Mouse (Mus musculus) embryonic facial prominence, embryonic 12.5 days (tissue): Measurements from ENCODE around the gene Lama5. TPM values are rescaled to one million over a fixed set of nuclear protein-coding genes. Genes with fewer than 3 reads are reported as not detected.

Source experiments
- ATAC-seq: fragments of 200-750 bp; cut with Nextera tagmentation; 2 replicates; pipeline ENCODE4 v1.8.0; 2017; ENCODE audit not compliant: insufficient number of reproducible peaks, insufficient read depth, low FRiP score, low TSS enrichment
- H3K27ac ChIP-seq: fragments of 300-500 bp; sonication (generic); 2 replicates; pipeline ENCODE4 v1.5.1; 2016; ENCODE audit warnings: mild to moderate bottlenecking
- H3K27me3 ChIP-seq: fragments of 300-500 bp; sonication (generic); 2 replicates; pipeline ENCODE4 v1.6.1; 2016; ENCODE audit warnings: mild to moderate bottlenecking, moderate library complexity
- H3K36me3 ChIP-seq: fragments of 300-500 bp; sonication (generic); 2 replicates; pipeline ENCODE4 v1.6.1; 2016; ENCODE audit warnings: mild to moderate bottlenecking
- H3K4me1 ChIP-seq: fragments of 300-500 bp; sonication (generic); 2 replicates; pipeline ENCODE4 v1.6.1; 2016
- H3K4me2 ChIP-seq: fragments of 300-500 bp; sonication (generic); replicated peaks from 2 replicates; pipeline ENCODE4 v1.6.1; 2016; ENCODE audit warnings: mild to moderate bottlenecking, moderate library complexity
- H3K4me3 ChIP-seq: fragments of 300-500 bp; sonication (generic); 2 replicates; pipeline ENCODE4 v1.5.1; 2016; ENCODE audit warnings: mild to moderate bottlenecking
- H3K9ac ChIP-seq: fragments of 300-500 bp; sonication (generic); 2 replicates; pipeline ENCODE4 v1.6.1; 2016; ENCODE audit warnings: mild to moderate bottlenecking, moderate library complexity
- H3K9me3 ChIP-seq: fragments of 300-500 bp; sonication (generic); 2 replicates; pipeline ENCODE4 v1.6.1; 2016; ENCODE audit warnings: mild to moderate bottlenecking, moderate library complexity
- WGBS: fragments of 180-500 bp; shearing (Covaris S2); methylation state at CpG from one replicate; pipeline ENCODE4 v1.1.7; 2016; 5-methylcytosine and 5-hydroxymethylcytosine counted together
- polyA plus RNA-seq: library from polyadenylated mRNA; unstranded; fragments of >200 nt; fragmentation: Nextera tagmentation; extraction: Ambion mirVana; gene quantifications from 2 replicates; pipeline ENCODE4 v1.2.1, GENCODE M21; 2016

Lama5 gene
- polyA plus RNA-seq, 1 experiment from 2014 or later = 14.2 TPM

- H3K27ac ChIP-seq = no peak overlapping the region
- H3K9ac ChIP-seq = no peak overlapping the region
- H3K4me1 ChIP-seq = no peaks in the 10 kb centered on the region
- no peak overlapping the region for H3K4me2 ChIP-seq
- no peaks in the 10 kb centered on the region for H3K9me3 ChIP-seq
- WGBS = 76% methylated on average over 2 of the region's 2 CpGs
- no peak overlapping the region for H3K4me3 ChIP-seq
- H3K36me3 ChIP-seq = peaks cover 19% of the 10 kb centered on the region
- no peaks in the 10 kb centered on the region for H3K27me3 ChIP-seq
- ATAC-seq = no peak
Measured at GRCm38 (mm10) chr2:180166869-180167268, 58.8 kb downstream of the Lama5 start.

- Histone ChIP-seq H3K4me1 (no peaks in the 10 kb centered on the region), H3K9me3 (no peaks in the 10 kb centered on the region), H3K36me3 (peaks cover 24% of the 10 kb centered on the region), H3K4me2 (no peak overlapping the region), H3K27me3 (no peaks in the 10 kb centered on the region), H3K27ac (no peak overlapping the region), H3K9ac (no peak overlapping the region), H3K4me3 (no peak overlapping the region)
- WGBS = 91% methylated on average over 2 of the region's 2 CpGs
- ATAC-seq = no peak
Measured at GRCm38 (mm10) chr2:180165855-180166254, 59.8 kb downstream of the Lama5 start.

GRCm38 (mm10) chr2:180158627-180159026 is 67.0 kb downstream of the Lama5 start:
- H3K4me1 ChIP-seq = no peaks in the 10 kb centered on the region
- H3K4me2 ChIP-seq = no peak overlapping the region
- H3K9me3 ChIP-seq = no peaks in the 10 kb centered on the region
- no peak overlapping the region for H3K9ac ChIP-seq
- WGBS = 92% methylated on average over 3 of the region's 3 CpGs
- no peak overlapping the region for H3K27ac ChIP-seq
- H3K27me3 ChIP-seq = no peaks in the 10 kb centered on the region
- peaks cover 74% of the 10 kb centered on the region for H3K36me3 ChIP-seq
- H3K4me3 ChIP-seq = no peak overlapping the region
- no peak for ATAC-seq

- peaks cover 81% of the 10 kb centered on the region for H3K36me3 ChIP-seq
- H3K4me3 ChIP-seq = no peak overlapping the region
- H3K9ac ChIP-seq = no peak overlapping the region
- no peaks in the 10 kb centered on the region for H3K9me3 ChIP-seq
- no peak for ATAC-seq
- 69% methylated on average over 3 of the region's 3 CpGs for WGBS
- H3K4me2 ChIP-seq = no peak overlapping the region
- no peaks in the 10 kb centered on the region for H3K4me1 ChIP-seq
- H3K27ac ChIP-seq = no peak overlapping the region
- no peaks in the 10 kb centered on the region for H3K27me3 ChIP-seq
Measured at GRCm38 (mm10) chr2:180154796-180155195, 70.9 kb downstream of the Lama5 start.

- Histone ChIP-seq H3K9ac (no peak overlapping the region), H3K27ac (no peak overlapping the region), H3K4me3 (no peak overlapping the region), H3K4me2 (no peak overlapping the region), H3K4me1 (no peaks in the 10 kb centered on the region), H3K36me3 (peaks cover 79% of the 10 kb centered on the region), H3K27me3 (no peaks in the 10 kb centered on the region), H3K9me3 (no peaks in the 10 kb centered on the region)
- ATAC-seq = no peak
- WGBS = 85% methylated on average over 9 of the region's 9 CpGs
Measured at GRCm38 (mm10) chr2:180148551-180148950, 77.1 kb downstream of the Lama5 start.

GRCm38 (mm10) chr2:180147379-180147778 is 78.3 kb downstream of the Lama5 start:
- Histone ChIP-seq H3K27me3 (no peaks in the 10 kb centered on the region), H3K36me3 (peaks cover 69% of the 10 kb centered on the region), H3K4me3 (no peak overlapping the region), H3K4me1 (no peaks in the 10 kb centered on the region), H3K9ac (no peak overlapping the region), H3K27ac (no peak overlapping the region), H3K4me2 (no peak overlapping the region), H3K9me3 (no peaks in the 10 kb centered on the region)
- no peak for ATAC-seq
- 80% methylated on average over 6 of the region's 6 CpGs for WGBS

- 88% methylated on average over 2 of the region's 2 CpGs for WGBS
- no peak overlapping the region for H3K27ac ChIP-seq
- no peaks in the 10 kb centered on the region for H3K9me3 ChIP-seq
- H3K36me3 ChIP-seq = peaks cover 62% of the 10 kb centered on the region
- no peak overlapping the region for H3K4me3 ChIP-seq
- no peaks in the 10 kb centered on the region for H3K27me3 ChIP-seq
- H3K4me2 ChIP-seq = no peak overlapping the region
- no peak overlapping the region for H3K9ac ChIP-seq
- ATAC-seq = no peak
- H3K4me1 ChIP-seq = no peaks in the 10 kb centered on the region
Measured at GRCm38 (mm10) chr2:180146091-180146490, 79.6 kb downstream of the Lama5 start.

GRCm38 (mm10) chr2:180135414-180135813 is 90.2 kb downstream of the Lama5 start:
- no peaks in the 10 kb centered on the region for H3K4me1 ChIP-seq
- no peaks in the 10 kb centered on the region for H3K9me3 ChIP-seq
- H3K9ac ChIP-seq = no peak overlapping the region
- H3K4me2 ChIP-seq = no peak overlapping the region
- no peak for ATAC-seq
- H3K27me3 ChIP-seq = no peaks in the 10 kb centered on the region
- WGBS = 82% methylated on average over 5 of the region's 5 CpGs
- peaks cover 16% of the 10 kb centered on the region for H3K36me3 ChIP-seq
- H3K4me3 ChIP-seq = no peak overlapping the region
- no peak overlapping the region for H3K27ac ChIP-seq

- Histone ChIP-seq H3K4me3 (no peak overlapping the region), H3K27ac (no peak overlapping the region), H3K9ac (no peak overlapping the region), H3K27me3 (no peaks in the 10 kb centered on the region), H3K4me1 (no peaks in the 10 kb centered on the region), H3K4me2 (no peak overlapping the region), H3K9me3 (no peaks in the 10 kb centered on the region), H3K36me3 (peaks cover 8% of the 10 kb centered on the region)
- 92% methylated on average over 3 of the region's 3 CpGs for WGBS
- ATAC-seq = no peak
Measured at GRCm38 (mm10) chr2:180133911-180134310, 91.7 kb downstream of the Lama5 start.

- no peaks in the 10 kb centered on the region for H3K9me3 ChIP-seq
- no peak overlapping the region for H3K4me3 ChIP-seq
- H3K4me2 ChIP-seq = no peak overlapping the region
- no peak overlapping the region for H3K9ac ChIP-seq
- no peaks in the 10 kb centered on the region for H3K4me1 ChIP-seq
- no peak for ATAC-seq
- no peaks in the 10 kb centered on the region for H3K27me3 ChIP-seq
- H3K27ac ChIP-seq = no peak overlapping the region
- peaks cover 1% of the 10 kb centered on the region for H3K36me3 ChIP-seq
- 93% methylated on average over 4 of the region's 4 CpGs for WGBS
Measured at GRCm38 (mm10) chr2:180133231-180133630, 92.4 kb downstream of the Lama5 start.

- H3K4me1 ChIP-seq = 0 out of 2 replicates have a peak, but pooled peaks cover 3% of the 10 kb centered on the region
- no peak overlapping the region for H3K4me3 ChIP-seq
- no peak overlapping the region for H3K27ac ChIP-seq
- WGBS = 75% methylated on average over 1 of the region's 1 CpGs
- no peak for ATAC-seq
- peaks cover 8% of the 10 kb centered on the region; the same call in 1 of the 2 replicates for H3K36me3 ChIP-seq
- H3K9ac ChIP-seq = no peak overlapping the region
- H3K9me3 ChIP-seq = no peaks in the 10 kb centered on the region
- H3K27me3 ChIP-seq = no peaks in the 10 kb centered on the region
- H3K4me2 ChIP-seq = no peak overlapping the region
Measured at GRCm38 (mm10) chr2:180127675-180128074, 98.0 kb downstream of the Lama5 start.
